8 mouse cellular contexts compared by ENCODE assay signal in the genomic region with DNA sequence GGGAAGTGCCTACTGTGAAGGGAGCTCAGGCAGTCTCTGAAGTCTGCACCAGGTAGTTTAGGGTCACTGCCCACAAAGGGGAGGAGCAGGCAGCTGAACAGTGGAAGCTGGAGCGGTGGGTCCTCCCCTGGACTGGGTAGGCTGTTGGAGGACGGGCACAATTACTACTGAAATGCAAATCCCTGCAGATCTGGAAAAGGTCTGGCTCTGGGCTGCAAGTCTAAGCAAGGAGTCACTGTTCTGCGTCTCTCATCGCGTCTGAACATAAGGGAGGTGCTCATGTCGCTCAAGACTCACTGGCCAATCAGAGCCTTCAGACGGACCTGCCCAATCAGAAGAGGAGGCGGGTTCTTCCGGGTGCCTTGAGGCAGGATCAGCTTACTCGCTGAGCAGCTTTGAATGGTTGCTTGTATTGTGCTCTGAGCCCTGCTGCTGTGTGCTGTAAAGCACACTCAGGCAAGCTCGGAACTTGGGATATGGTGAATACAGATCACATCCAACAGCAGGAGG. TPM values are rescaled to one million over a fixed set of nuclear protein-coding genes. Genes with fewer than 3 reads are reported as not detected.
DNase-seq lines count a peak whose midpoint lies in the region; ATAC-seq lines count a peak whose summit lies in the region.

No protein-coding gene starts in this region.

- no peaks in the 10 kb centered on the region for H3K27me3 ChIP-seq in intestine, embryonic 15.5 days (replicated peaks)

- peak overlapping the region; percentile 79 for H3K27ac ChIP-seq in intestine, embryonic 15.5 days

- ATAC-seq in intestine, embryonic 15.5 days = peak; percentile 100

- H3K4me1 ChIP-seq in intestine, embryonic 15.5 days (replicated peaks) = 0 out of 2 replicates have a peak, but pooled peaks cover 2% of the 10 kb centered on the region

- intact Hi-C loops in left cerebral cortex, postnatal 14 days (cut with DNase I) = no loop called here

- H3K9me3 ChIP-seq in intestine, embryonic 15.5 days = no peaks in the 10 kb centered on the region

- no peaks in the 10 kb centered on the region for H3K36me3 ChIP-seq in intestine, embryonic 15.5 days

- under 1% methylated on average over 11 of the region's 11 CpGs for WGBS in intestine, embryonic 15.5 days

- H3K9ac ChIP-seq in intestine, embryonic 15.5 days = peak overlapping the region; percentile 50

- H3K4me2 ChIP-seq in intestine, embryonic 15.5 days (replicated peaks) = peak overlapping the region; percentile 78

- H3K4me3 ChIP-seq in intestine, embryonic 15.5 days (replicated peaks) = peak overlapping the region; percentile 49

- DNase-seq in adrenal gland, adult 18-20 months (ENCODE audit: low spot score in 2 of 2) = peak; percentile 34 to 47
- DNase-seq in embryo, embryonic 11.5 days (ENCODE audit: low read depth, low spot score) = peak; percentile 71
- DNase-seq in gastrocnemius, postnatal 4 days (ENCODE audit: low spot score in 2 of 2) = peak; percentile 23 to 67
- DNase-seq in left cerebral cortex, postnatal 14 days (ENCODE audit: low spot score in 2 of 2) = peak; percentile 85 to 92
- DNase-seq in mesoderm, embryonic 11.5 days (ENCODE audit: low read depth, low spot score) = peak; percentile 87
- DNase-seq in right cerebral cortex, postnatal 36 days (ENCODE audit: low spot score in 2 of 2) = peak; percentile 61 to 64
- DNase-seq in urinary bladder, postnatal 4 days (ENCODE audit: low spot score in 2 of 2) = peak; percentile 67 to 79

RNA-seq across cellular contexts. Expression of a gene that starts 17.8 kb away (rescaled TPM):
- not detected for total RNA-seq in adrenal gland, adult 18-20 months (2021)
- total RNA-seq in gastrocnemius, postnatal 4 days (2021) = not detected
- polyA plus RNA-seq in intestine, embryonic 15.5 days (2015; fragmentation: Nextera tagmentation; extraction: Ambion mirVana) = not detected in 2 replicates
- total RNA-seq in left cerebral cortex, postnatal 14 days (2021) = not detected

Comparison
In these comparisons a context has a peak if more than half of its experiments do, and no peak if none do; other contexts are left out.
1. Peak in every context shown above with its lines: DNase-seq, ATAC-seq, H3K4me3 ChIP-seq and H3K27ac ChIP-seq.